Mouse (Mus musculus) MEL (cell line): ENCODE data around the gene Htr6.

Source experiments
- CTCF ChIP-seq, 3 experiments: IDR thresholded peaks in 2 of 3; conservative IDR thresholded peaks in 1 of 3; 2 replicates each; pipeline ENCODE4 v1.5.1; 2011 to 2012; ENCODE audit warnings: low read length in 3 of 3, low read depth in 2 of 3, mild to moderate bottlenecking in 2 of 3, improper control_type of control experiment in 1 of 3, inconsistent platforms in 1 of 3, mixed read lengths in 1 of 3, moderate library complexity in 1 of 3; ENCODE audit not compliant: control insufficient read depth in 1 of 3, insufficient read depth in 1 of 3, poor library complexity in 1 of 3, severe bottlenecking in 1 of 3
- E2F4 ChIP-seq: IDR thresholded peaks from 2 replicates; pipeline ENCODE4 v1.6.1; 2011; ENCODE audit warnings: low read depth, low read length, improper control_type of control experiment, borderline replicate concordance
- ELF1 ChIP-seq: IDR thresholded peaks from 2 replicates; pipeline ENCODE4 v1.6.1; 2014; ENCODE audit warnings: low read depth, mild to moderate bottlenecking, inconsistent platforms, low read length, improper control_type of control experiment, moderate library complexity
- EP300 ChIP-seq, 2 experiments: IDR thresholded peaks; 2 replicates each; pipeline ENCODE4 v1.6.1; 2011; ENCODE audit warnings: improper control_type of control experiment in 2 of 2, low read length in 2 of 2, low read depth in 1 of 2, mild to moderate bottlenecking in 1 of 2
- GABPA ChIP-seq: IDR thresholded peaks from 2 replicates; pipeline ENCODE4 v1.6.1; 2012; ENCODE audit warnings: low read depth, mild to moderate bottlenecking, inconsistent platforms, low read length, improper control_type of control experiment, moderate library complexity
- JUND ChIP-seq: IDR thresholded peaks from 2 replicates; pipeline ENCODE4 v1.6.1; 2011; ENCODE audit warnings: low read depth, mild to moderate bottlenecking, improper control_type of control experiment, low read length
- MAFK ChIP-seq: IDR thresholded peaks from 2 replicates; pipeline ENCODE4 v1.6.1; 2011; ENCODE audit warnings: low read depth, mild to moderate bottlenecking, low read length, improper control_type of control experiment, borderline replicate concordance
- MAX ChIP-seq: IDR thresholded peaks from 2 replicates; pipeline ENCODE4 v1.6.1; 2011; ENCODE audit warnings: low read length, improper control_type of control experiment
- MAZ ChIP-seq: IDR thresholded peaks from 2 replicates; pipeline ENCODE4 v1.6.1; 2012; ENCODE audit warnings: low read depth, mild to moderate bottlenecking, inconsistent platforms, low read length, improper control_type of control experiment
- POLR2A ChIP-seq, 2 experiments: IDR thresholded peaks; 2 replicates each; pipeline ENCODE4 v1.6.1; 2011 to 2012; ENCODE audit warnings: low read length in 2 of 2, mild to moderate bottlenecking in 2 of 2, control low read depth in 1 of 2, improper control_type of control experiment in 1 of 2, low read depth in 1 of 2, moderate library complexity in 1 of 2; ENCODE audit not compliant: control insufficient read depth in 1 of 2, insufficient read depth in 1 of 2, poor library complexity in 1 of 2
- SMC3 ChIP-seq: IDR thresholded peaks from 2 replicates; pipeline ENCODE4 v1.6.1; 2011; ENCODE audit warnings: low read depth, low read length, improper control_type of control experiment
- UBTF ChIP-seq: IDR thresholded peaks from 2 replicates; pipeline ENCODE4 v1.6.1; 2012; ENCODE audit warnings: low read depth, mild to moderate bottlenecking, inconsistent platforms, low read length, improper control_type of control experiment, moderate library complexity, borderline replicate concordance; ENCODE audit not compliant: insufficient read depth
- ZMIZ1 ChIP-seq: IDR thresholded peaks from 2 replicates; pipeline ENCODE4 v1.6.1; 2012; ENCODE audit warnings: low read depth, mild to moderate bottlenecking, inconsistent platforms, low read length, improper control_type of control experiment, moderate library complexity
- ZNF384 ChIP-seq: IDR thresholded peaks from 2 replicates; pipeline ENCODE4 v1.6.1; 2012; ENCODE audit warnings: low read depth, mild to moderate bottlenecking, inconsistent platforms, low read length, improper control_type of control experiment

- TF ChIP-seq POLR2A (IDR thresholded peaks at IDR 0.05; ENCODE audit: control insufficient read depth in 1 of 2, insufficient read depth in 1 of 2, low read depth in 1 of 2, low read length in 2 of 2, poor library complexity in 1 of 2) (no peak), ZMIZ1 (no peak), SMC3 (no peak), ELF1 (no peak), E2F4 (no peak), EP300 (IDR thresholded peaks at IDR 0.05; ENCODE audit: low read depth in 1 of 2, low read length in 2 of 2) (no peak), ZNF384 (no peak), CTCF (IDR thresholded peaks at IDR 0.05 in 2 of 3, conservative IDR thresholded peaks at IDR 0.05 in 1 of 3; ENCODE audit: control insufficient read depth in 1 of 3, insufficient read depth in 1 of 3, low read depth in 2 of 3, low read length in 3 of 3, poor library complexity in 1 of 3, severe bottlenecking in 1 of 3) (no peak), MAZ (no peak), GABPA (no peak), MAFK (no peak), JUND (no peak), UBTF (no peak), MAX (no peak)
Observed at GRCm38 (mm10) chr4:139058029-139058428, 17.3 kb downstream of the Htr6 start.
